Mouse (Mus musculus): Measurements from ENCODE around the gene Aspdh.

Aspdh gene

GRCm38 (mm10) chr7:44498922-44499321 lies 33.7 kb downstream of the Aspdh start:
- no peak for DNase-seq (ENCODE audit: low spot score)

- DNase-seq (ENCODE audit: low spot score) = no peak
These were observed 34.9 kb downstream of the Aspdh start for GRCm38 (mm10) chr7:44500046-44500445.

GRCm38 (mm10) chr7:44501563-44502115 lies 36.4 kb downstream of the Aspdh start:
- peak; percentile 57 for DNase-seq (ENCODE audit: low spot score)

- no peak for DNase-seq (ENCODE audit: low spot score)
These were observed 42.3 kb downstream of the Aspdh start for GRCm38 (mm10) chr7:44507491-44507890.

Measured in layer of hippocampus, adult 9-10 months (tissue).